Mouse (Mus musculus) cerebellum, postnatal 10 days (tissue): Measurements from ENCODE around the gene Fhad1.

Experiments used
- DNase-seq, 2 experiments: peaks; one replicate each; pipeline ENCODE4 v3.0.0; 2021; ENCODE audit warnings: mixed read lengths in 2 of 2

Fhad1 gene

GRCm38 (mm10) chr4:141964575-141964974 is 50.3 kb downstream of the Fhad1 start:
- DNase-seq: peak; percentile 15 to 51

GRCm38 (mm10) chr4:141963907-141964306 is 51.0 kb downstream of the Fhad1 start:
- DNase-seq: no peak

DNA sequence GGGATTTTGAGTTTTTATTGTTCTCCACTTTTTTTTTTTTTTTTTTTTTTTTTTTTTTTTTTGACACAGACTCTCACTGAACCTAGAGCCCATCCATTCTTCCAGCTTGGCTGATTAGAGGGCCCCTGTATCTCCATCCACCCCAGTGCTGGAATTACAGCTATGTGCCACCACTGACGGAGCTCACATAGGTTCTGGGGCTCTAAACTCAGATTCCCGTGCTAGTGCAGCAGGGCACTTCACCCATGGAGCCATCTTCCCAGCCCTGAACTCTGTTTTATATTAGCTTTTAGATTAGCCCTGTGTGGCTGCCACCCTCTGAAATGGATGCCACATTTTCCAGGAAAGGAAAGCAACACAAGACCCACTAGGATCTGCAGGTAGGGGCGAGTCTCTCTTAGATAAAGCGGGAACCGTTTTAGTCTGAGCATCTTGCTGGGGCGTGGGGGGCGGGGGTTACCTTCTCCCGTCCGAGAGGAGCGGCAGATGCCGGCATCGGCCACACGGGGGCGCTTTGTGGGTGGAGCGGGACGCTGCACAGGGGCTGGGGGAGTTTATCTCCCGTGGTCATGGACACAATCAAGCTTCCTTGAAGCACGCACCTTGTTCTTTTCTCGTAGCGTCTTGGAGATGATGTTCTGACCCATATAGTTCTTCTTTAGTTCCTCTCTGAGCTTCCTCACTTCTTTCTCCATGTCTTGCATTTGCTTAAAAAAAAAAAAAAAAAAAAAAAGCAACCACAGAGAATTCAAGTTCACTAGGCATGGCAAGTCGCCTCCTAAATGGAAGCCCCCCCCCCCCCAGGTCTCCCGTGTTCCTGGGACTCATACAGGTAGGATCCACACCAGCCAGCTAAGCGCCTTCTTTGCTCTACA is 51.8 kb downstream of the Fhad1 start:
- DNase-seq: peak; percentile 87 to 90

DNA sequence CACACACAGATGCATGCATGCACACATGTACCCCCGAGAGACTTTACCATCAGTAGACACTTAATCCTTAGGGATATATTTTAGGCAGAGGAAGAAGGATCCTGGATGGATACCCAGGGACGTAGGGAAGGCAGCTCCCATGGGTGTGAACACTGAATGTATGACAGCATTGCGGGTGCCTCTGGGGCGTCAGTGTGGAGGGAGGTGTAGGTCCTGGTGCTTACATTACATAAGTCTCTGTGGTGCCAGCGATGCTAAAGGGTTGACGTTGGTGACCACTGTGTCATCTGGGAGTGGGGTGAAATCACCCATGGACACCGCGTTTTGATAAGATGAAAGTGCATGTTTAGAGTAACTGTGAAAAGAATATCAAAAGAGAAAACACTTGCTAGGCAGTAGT is 54.8 kb downstream of the Fhad1 start:
- DNase-seq: no peak

GRCm38 (mm10) chr4:141959615-141960014 is 55.3 kb downstream of the Fhad1 start:
- no peak for DNase-seq

- DNase-seq: no peak
Observed at GRCm38 (mm10) chr4:141958614-141959375, 56.1 kb downstream of the Fhad1 start.

DNA sequence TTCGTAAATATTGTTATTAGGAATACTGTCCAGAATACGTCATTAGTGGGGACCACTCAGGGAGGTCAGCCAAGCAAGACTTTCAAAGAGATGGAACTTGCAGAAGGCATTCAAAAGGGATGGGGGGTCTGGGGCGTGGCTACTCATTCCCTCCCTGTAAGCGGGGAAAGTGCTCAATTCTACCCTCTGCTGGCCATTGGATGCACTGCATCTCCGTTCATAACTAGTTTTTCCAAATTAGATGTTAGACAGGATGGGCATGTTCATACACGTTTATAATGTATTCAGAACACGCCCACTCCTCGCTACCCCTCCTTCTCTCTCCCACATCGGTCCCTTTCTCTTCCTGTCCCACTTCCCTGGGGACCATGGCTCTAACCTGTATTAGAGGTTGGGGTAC is 56.7 kb downstream of the Fhad1 start:
- DNase-seq: peak; percentile 92 to 94

- DNase-seq: peak in 1 of 2 experiments; percentile 26
Observed at GRCm38 (mm10) chr4:141957740-141958139, 57.1 kb downstream of the Fhad1 start.

DNA sequence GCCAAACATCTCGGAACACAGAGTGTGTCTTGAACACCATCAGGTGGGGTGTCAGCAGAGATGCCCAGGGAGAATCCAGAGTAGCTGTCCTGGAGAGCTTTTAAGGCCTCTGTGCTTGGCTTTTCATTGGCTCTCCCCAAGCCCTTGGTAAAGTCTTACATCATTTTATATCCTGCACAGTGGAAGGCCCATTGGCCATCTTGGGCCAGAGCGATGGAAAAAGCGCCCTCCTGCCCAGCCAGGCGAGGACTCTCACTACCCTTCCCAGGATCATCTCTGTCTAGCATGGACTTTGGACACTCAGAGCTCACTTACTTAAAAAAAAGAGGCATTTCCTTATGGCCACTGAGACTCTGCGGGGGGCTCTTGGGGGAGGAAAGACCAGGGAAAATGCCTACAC is 58.0 kb downstream of the Fhad1 start:
- DNase-seq: no peak

- no peak for DNase-seq
Observed at GRCm38 (mm10) chr4:141954770-141955720, 59.8 kb downstream of the Fhad1 start.

DNA sequence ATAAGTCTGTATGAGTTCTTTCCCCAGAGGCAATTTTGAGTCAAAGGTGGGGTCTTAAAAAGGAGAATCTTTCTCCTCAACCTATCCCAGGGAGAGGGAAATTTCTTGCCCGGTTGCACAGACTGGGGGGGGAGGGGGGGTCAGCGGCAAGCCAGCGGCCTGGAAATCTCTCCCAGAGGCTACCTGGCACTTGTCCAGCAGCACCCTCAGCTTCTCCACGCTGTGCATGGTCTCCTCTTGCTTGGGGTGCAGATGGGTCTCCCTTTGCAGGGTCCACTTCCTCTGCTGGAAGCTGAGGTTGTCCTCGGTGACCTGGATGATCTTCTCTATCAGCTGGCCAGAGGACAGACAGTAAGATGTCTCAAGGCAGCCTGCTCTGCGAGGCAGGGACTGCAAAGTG is 61.0 kb downstream of the Fhad1 start:
- DNase-seq: no peak

DNA sequence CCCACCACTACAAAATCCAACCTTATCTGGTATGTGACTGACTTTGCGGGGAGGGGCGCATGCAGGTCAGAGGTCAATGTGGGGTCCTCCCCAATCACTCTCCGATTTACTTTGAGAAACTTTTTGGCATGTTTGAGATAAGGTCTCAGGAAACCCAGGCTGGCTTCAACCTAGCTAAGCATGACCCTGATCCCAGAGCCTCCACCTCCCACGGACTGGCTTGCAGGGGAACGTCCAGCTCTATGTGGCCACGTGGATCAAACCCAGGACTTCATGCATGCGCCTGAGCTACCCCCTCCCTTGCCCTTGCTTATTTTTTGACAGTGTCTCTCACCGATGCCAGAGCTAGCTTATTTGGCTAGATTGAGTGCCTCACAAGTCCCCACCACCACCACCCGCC is 61.6 kb downstream of the Fhad1 start:
- DNase-seq: no peak

- no peak for DNase-seq
Observed at GRCm38 (mm10) chr4:141952824-141953223, 62.1 kb downstream of the Fhad1 start.

DNA sequence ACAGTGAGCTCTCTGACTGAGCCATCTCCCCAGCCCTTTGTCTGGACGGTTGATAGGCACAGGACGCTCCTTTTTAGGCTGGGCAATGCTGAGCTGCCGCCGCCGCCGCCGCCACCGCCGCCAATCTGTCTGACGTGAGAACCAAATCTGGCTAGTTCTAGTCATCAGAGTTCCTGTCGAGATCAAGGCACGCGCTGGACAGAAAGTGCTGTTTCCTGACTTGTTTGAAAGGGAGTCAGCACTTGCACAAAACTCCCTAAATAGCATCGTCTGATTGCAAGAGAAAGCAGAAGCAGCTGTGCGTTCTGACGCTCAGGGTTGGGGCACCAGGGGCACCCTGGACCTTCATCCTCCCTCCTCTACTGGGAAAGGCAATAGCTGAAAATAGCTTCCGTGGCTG is 62.8 kb downstream of the Fhad1 start:
- DNase-seq: no peak

DNA sequence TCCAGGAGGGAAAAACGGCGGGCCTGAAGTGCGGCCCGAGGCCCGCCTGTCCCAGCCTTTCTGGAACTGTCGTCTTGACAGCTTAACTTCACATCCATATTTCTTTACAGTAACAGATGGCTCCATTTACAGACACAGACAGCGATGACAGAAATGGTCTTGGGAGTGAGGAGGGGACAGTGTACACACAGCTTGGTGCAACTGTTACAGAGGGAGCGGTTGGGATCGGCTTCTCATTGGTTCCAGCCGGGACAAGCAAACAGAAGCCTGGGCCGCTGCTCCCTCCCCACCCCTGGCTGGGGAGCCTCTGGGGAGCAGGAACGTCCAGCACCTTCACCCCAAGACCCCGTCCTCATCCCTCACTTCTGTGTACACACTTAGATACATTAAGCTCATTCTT is 65.4 kb downstream of the Fhad1 start:
- DNase-seq: no peak

- DNase-seq: no peak
Observed at GRCm38 (mm10) chr4:141948822-141949221, 66.1 kb downstream of the Fhad1 start.

- no peak for DNase-seq
Observed at GRCm38 (mm10) chr4:141942403-141942802, 72.5 kb downstream of the Fhad1 start.

GRCm38 (mm10) chr4:141941289-141941688 is 73.6 kb downstream of the Fhad1 start:
- no peak for DNase-seq

DNA sequence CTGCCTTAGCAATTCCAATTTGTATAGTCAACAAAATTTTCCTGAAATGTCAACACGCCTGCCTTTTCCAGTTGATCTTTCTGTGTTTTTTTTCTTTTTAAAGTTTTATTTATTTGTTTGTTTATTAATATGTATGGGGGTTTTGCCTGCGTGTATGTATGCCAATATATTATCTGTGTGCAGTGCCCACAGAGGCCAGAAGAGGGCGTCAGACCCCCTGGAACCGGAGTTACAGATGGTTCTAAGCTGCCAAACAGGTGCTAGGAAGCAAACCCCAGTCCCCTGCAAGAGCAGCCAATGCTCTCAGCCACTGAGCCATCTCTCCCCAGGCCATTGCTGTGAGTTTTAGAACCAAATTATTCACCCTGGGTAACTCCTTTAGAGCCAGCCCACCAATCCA is 76.3 kb downstream of the Fhad1 start:
- DNase-seq: no peak

DNA sequence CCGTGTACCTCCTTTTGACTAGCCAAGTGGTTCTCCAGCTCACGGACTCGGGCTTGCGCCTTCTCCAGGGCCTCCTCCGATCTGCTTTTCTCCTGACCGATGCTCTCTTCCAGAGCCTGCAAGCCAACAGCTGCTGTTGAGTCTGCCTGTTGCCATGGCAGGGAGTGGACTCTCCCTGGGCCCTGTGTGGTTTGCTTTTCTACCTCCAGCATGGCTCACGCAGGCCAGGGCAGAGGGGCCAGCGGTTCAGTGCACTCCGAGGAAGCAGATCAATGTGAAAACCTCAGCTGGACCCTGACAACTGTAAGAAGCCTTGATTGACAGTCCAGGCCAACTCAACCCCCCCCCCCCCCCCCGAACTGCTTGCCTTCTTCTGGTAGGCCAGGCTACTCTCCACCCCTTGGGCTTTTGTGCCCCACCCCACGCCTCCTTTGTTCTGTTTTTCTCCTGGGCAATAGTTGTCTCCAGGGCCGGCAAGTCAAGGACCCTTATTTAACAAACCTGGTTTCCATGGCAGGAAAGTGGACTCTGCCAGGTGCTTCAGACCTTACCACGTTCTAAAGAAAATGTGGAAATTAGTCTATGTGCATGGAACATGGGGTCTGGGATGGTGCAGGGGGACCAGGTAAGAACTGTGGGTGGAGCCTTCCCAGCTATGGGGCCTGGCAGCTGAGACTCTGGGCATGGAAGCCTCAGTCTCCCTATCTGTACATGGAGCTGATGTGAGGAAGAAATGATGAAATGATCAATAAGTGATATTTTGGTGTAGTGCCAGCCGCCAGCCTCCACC is 81.9 kb downstream of the Fhad1 start:
- no peak for DNase-seq

- DNase-seq: no peak
Observed at GRCm38 (mm10) chr4:141931526-141931925, 83.4 kb downstream of the Fhad1 start.

DNA sequence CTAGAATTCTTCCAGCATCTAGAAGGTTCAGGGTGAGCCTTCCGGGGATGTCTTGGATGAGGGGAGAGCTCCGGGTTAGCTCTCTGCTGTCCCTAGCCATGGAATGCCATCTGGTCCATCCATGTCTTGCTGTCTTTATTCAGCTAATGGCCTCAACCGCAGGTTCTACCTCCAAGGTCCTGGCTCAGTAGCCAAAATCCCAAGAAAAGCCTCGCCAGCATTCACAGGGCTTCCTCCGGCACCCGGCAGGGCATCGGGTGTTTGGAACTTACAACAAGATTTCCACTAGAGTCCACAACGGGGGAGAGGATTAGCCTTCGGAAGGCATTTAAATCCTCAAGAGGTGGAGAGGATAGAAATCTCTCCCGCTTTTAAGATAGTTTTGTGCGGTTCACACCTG is 84.9 kb downstream of the Fhad1 start:
- DNase-seq: peak; percentile 31 to 56
